Mouse (Mus musculus) thymus, adult 2 months (tissue): Measurements from ENCODE around the gene Tusc2. TPM values are rescaled to one million over a fixed set of nuclear protein-coding genes. Genes with fewer than 3 reads are reported as not detected.

ENCODE experiments used
- DNase-seq: peaks from one replicate; pipeline ENCODE4 v3.0.0; 2021
- H3K27ac ChIP-seq: fragments of 200-500 bp; 2 replicates; pipeline ENCODE4 v1.5.1; 2012; ENCODE audit warnings: low read length, control low read depth; ENCODE audit not compliant: control insufficient read depth, insufficient read depth
- H3K27me3 ChIP-seq: fragments of 200-500 bp; 2 replicates; pipeline ENCODE4 v1.6.1; 2012; ENCODE audit warnings: mild to moderate bottlenecking, low read length, moderate library complexity, mixed read lengths; ENCODE audit not compliant: control insufficient read depth, insufficient read depth
- H3K36me3 ChIP-seq: fragments of 200-500 bp; 2 replicates; pipeline ENCODE4 v1.6.1; 2012; ENCODE audit warnings: mild to moderate bottlenecking, low read length, moderate library complexity; ENCODE audit not compliant: control insufficient read depth, insufficient read depth
- H3K4me1 ChIP-seq: fragments of 200-500 bp; replicated peaks from 2 replicates; pipeline ENCODE4 v1.6.1; 2012; ENCODE audit warnings: low read length; ENCODE audit not compliant: control insufficient read depth, insufficient read depth
- H3K4me3 ChIP-seq: fragments of 200-500 bp; 2 replicates; pipeline ENCODE4 v1.5.1; 2012; ENCODE audit warnings: mild to moderate bottlenecking, low read length, control low read depth, moderate library complexity; ENCODE audit not compliant: control insufficient read depth, insufficient read depth
- CTCF ChIP-seq: fragments of 200-500 bp; IDR thresholded peaks from 2 replicates; pipeline ENCODE4 v1.5.1; 2012; ENCODE audit warnings: mild to moderate bottlenecking, control low read depth, low read length, moderate library complexity, borderline replicate concordance; ENCODE audit not compliant: control insufficient read depth, poor library complexity, insufficient read depth; ENCODE audit errors: extremely low read depth
- POLR2A ChIP-seq: fragments of 200-500 bp; IDR thresholded peaks from 2 replicates; pipeline ENCODE4 v1.6.1; 2012; ENCODE audit warnings: mild to moderate bottlenecking, low read length, control low read depth, moderate library complexity; ENCODE audit not compliant: control insufficient read depth, poor library complexity, insufficient read depth; ENCODE audit errors: extremely low read depth
- WGBS: fragments of 180-500 bp; shearing (Covaris S2); methylation state at CpG from one replicate; pipeline ENCODE4 v1.1.7; 2018; 5-methylcytosine and 5-hydroxymethylcytosine counted together
- polyA plus RNA-seq: library from polyadenylated mRNA; depleted of rRNA; stranded (reverse); fragments of >200 nt; gene quantifications from 2 replicates; pipeline ENCODE4 v1.2.3, GENCODE M21; 2012

Gene Tusc2
- polyA plus RNA-seq, 1 experiment = 67.3 TPM

- H3K36me3 ChIP-seq = no peaks in the 10 kb centered on the region
- H3K27me3 ChIP-seq = no peaks in the 10 kb centered on the region
- TF ChIP-seq CTCF (no peak), POLR2A (no peak)
- no peak overlapping the region for H3K27ac ChIP-seq
- no peak for DNase-seq
- no peak overlapping the region for H3K4me3 ChIP-seq
- 87% methylated on average over 11 of the region's 11 CpGs for WGBS
- H3K4me1 ChIP-seq = peaks cover 14% of the 10 kb centered on the region
These were observed 38.2 kb downstream of the Tusc2 start for GRCm38 (mm10) chr9:107601275-107601674.

GRCm38 (mm10) chr9:107602068-107602648 lies 39.1 kb downstream of the Tusc2 start:
- H3K27ac ChIP-seq = no peak overlapping the region
- WGBS = 5% methylated on average over 10 of the region's 10 CpGs
- H3K27me3 ChIP-seq = no peaks in the 10 kb centered on the region
- H3K36me3 ChIP-seq = no peaks in the 10 kb centered on the region
- TF ChIP-seq CTCF (peak; percentile 94), POLR2A (no peak)
- no peak overlapping the region for H3K4me3 ChIP-seq
- peaks cover 14% of the 10 kb centered on the region for H3K4me1 ChIP-seq
- peak; percentile 92 for DNase-seq

- H3K4me1 ChIP-seq = peaks cover 14% of the 10 kb centered on the region
- no peaks in the 10 kb centered on the region for H3K36me3 ChIP-seq
- no peak overlapping the region for H3K4me3 ChIP-seq
- TF ChIP-seq CTCF = no peak
- no peak; the same call in 1 of the 2 replicates for TF ChIP-seq POLR2A
- WGBS = 80% methylated on average over 6 of the region's 6 CpGs
- no peak for DNase-seq
- no peak overlapping the region for H3K27ac ChIP-seq
- H3K27me3 ChIP-seq = no peaks in the 10 kb centered on the region
These were observed 40.2 kb downstream of the Tusc2 start for GRCm38 (mm10) chr9:107603251-107603650.

GRCm38 (mm10) chr9:107605041-107605661 lies 42.1 kb downstream of the Tusc2 start:
- no peaks in the 10 kb centered on the region for H3K27me3 ChIP-seq
- 91% methylated on average over 23 of the region's 23 CpGs for WGBS
- peaks cover 9% of the 10 kb centered on the region for H3K4me1 ChIP-seq
- no peak overlapping the region for H3K4me3 ChIP-seq
- no peak for TF ChIP-seq POLR2A
- TF ChIP-seq CTCF = no peak
- H3K27ac ChIP-seq = no peak overlapping the region
- no peaks in the 10 kb centered on the region for H3K36me3 ChIP-seq
- DNase-seq = no peak

- no peak for TF ChIP-seq POLR2A
- TF ChIP-seq CTCF = no peak
- 86% methylated on average over 9 of the region's 9 CpGs for WGBS
- Histone ChIP-seq H3K36me3 (no peaks in the 10 kb centered on the region), H3K27ac (no peak overlapping the region), H3K27me3 (no peaks in the 10 kb centered on the region), H3K4me1 (peaks cover 6% of the 10 kb centered on the region), H3K4me3 (no peak overlapping the region)
- DNase-seq = no peak
These were observed 43.5 kb downstream of the Tusc2 start for GRCm38 (mm10) chr9:107606591-107606990.

- 93% methylated on average over 2 of the region's 2 CpGs for WGBS
- no peaks in the 10 kb centered on the region for H3K27me3 ChIP-seq
- no peaks in the 10 kb centered on the region for H3K36me3 ChIP-seq
- no peak for DNase-seq
- peaks cover 11% of the 10 kb centered on the region for H3K4me1 ChIP-seq
- H3K4me3 ChIP-seq = no peak overlapping the region
- H3K27ac ChIP-seq = no peak overlapping the region
- no peak for TF ChIP-seq CTCF
- TF ChIP-seq POLR2A = no peak
These were observed 44.0 kb downstream of the Tusc2 start for GRCm38 (mm10) chr9:107607036-107607435.
